Mouse (Mus musculus) heart, embryonic 16.5 days (tissue): Measurements from ENCODE around the gene Wdr3. TPM values are rescaled to one million over a fixed set of nuclear protein-coding genes. Genes with fewer than 3 reads are reported as not detected.

Experiments used
- polyA plus RNA-seq: library from polyadenylated mRNA; unstranded; fragments of >200 nt; fragmentation: Nextera tagmentation; extraction: Ambion mirVana; gene quantifications from 2 replicates; pipeline ENCODE4 v1.2.1, GENCODE M21; 2015

Gene Wdr3
- polyA plus RNA-seq, 1 experiment from 2014 or later: 32.2 TPM

Other genes starting within 250 kb of the Wdr3 start
- 18.6 and 21.6 TPM in 2 replicates for gene Gdap2, start within 50 bp of the Wdr3 start, polyA plus RNA-seq